22 mouse cellular contexts compared by ENCODE assay signal in genomic region chr16:97877502-97877901, GRCm38 (mm10). TPM values are rescaled to one million over a fixed set of nuclear protein-coding genes. Genes with fewer than 3 reads are reported as not detected.
A peak's percentile ranks its signal among the peaks of the same experiment; 100 is the strongest.
DNase-seq lines count a peak whose midpoint lies in the region; ATAC-seq and TF ChIP-seq lines count a peak whose summit lies in the region.
"Had no signal": no experiment of that assay in that cellular context is flagged by ENCODE, and none has a peak within 500 bp of the region (broad histone marks: within the 10 kb centered on the region; RNA-seq: fewer than 3 reads in every experiment).

No protein-coding gene starts in this region.

- 100% methylated on average over 3 of the region's 3 CpGs for WGBS in kidney, embryonic 14.5 days

- no peak overlapping the region for H3K4me2 ChIP-seq in CH12.LX (ENCODE audit: insufficient read depth, low read depth, poor library complexity, severe bottlenecking)
- H3K4me2 ChIP-seq in kidney, embryonic 14.5 days (replicated peaks; ENCODE audit: low read depth, low read length) = no peak overlapping the region

- H3K9ac ChIP-seq in CH12.LX (ENCODE audit: insufficient read depth, low read depth) = no peak overlapping the region
- no peak overlapping the region for H3K9ac ChIP-seq in kidney, embryonic 14.5 days (ENCODE audit: low read depth, low read length)

- dilution Hi-C loops in CH12.LX (cut with MboI; ENCODE audit: extremely low pct_ligation_motif_present, extremely low pct_unique_long_range_greater_than_20kb, low sequenced_read_pairs) = no loop called here

- peaks cover 0 to 12% of the 10 kb centered on the region in 2 experiments for H3K36me3 ChIP-seq in CH12.LX (replicated peaks in 1 of 2; ENCODE audit: control insufficient read depth in 1 of 2, insufficient read depth in 1 of 2, low read length in 1 of 2)
- peaks cover 2% of the 10 kb centered on the region; the same call in 1 of the 2 replicates for H3K36me3 ChIP-seq in kidney, embryonic 14.5 days (ENCODE audit: control insufficient read depth, insufficient read depth, low read length)

- peak overlapping the region; percentile 91 for H3K27ac ChIP-seq in gastrocnemius, adult 2 months
- no peak overlapping the region for H3K27ac ChIP-seq in CH12.LX (ENCODE audit: insufficient read depth, low read depth)
- no peak overlapping the region for H3K27ac ChIP-seq in kidney, embryonic 14.5 days (ENCODE audit: low read depth, low read length)

- no peaks in the 10 kb centered on the region for H3K27me3 ChIP-seq in CH12.LX (replicated peaks)
- no peaks in the 10 kb centered on the region for H3K27me3 ChIP-seq in kidney, embryonic 14.5 days (ENCODE audit: control insufficient read depth, insufficient read depth, low read length)
- H3K27me3 ChIP-seq: Patski had no signal

- peak; percentile 32 for ATAC-seq in CD4-positive, CD25-positive, alpha-beta regulatory T cell, adult 4 months
- peak; percentile 17 for ATAC-seq in inflammation-experienced regulatory T-cells, adult 6 months
- no peak for ATAC-seq in kidney, embryonic 14.5 days (ENCODE audit: low FRiP score, low TSS enrichment)
- ATAC-seq: activated CD4-positive, CD25-positive, alpha-beta regulatory T cell, adult 4 months; Patski had no signal

- peaks cover 4% of the 10 kb centered on the region for H3K9me3 ChIP-seq in CH12.LX (replicated peaks; ENCODE audit: low read length)
- no peaks in the 10 kb centered on the region for H3K9me3 ChIP-seq in kidney, embryonic 14.5 days (ENCODE audit: control insufficient read depth, low read length)
- H3K9me3 ChIP-seq: G1E had no signal

- DNase-seq in gastrocnemius, adult 2 months = no peak
- DNase-seq in gastrocnemius, postnatal 14 days = no peak
- no peak for DNase-seq in CH12.LX (ENCODE audit: extremely low read depth)
- no peak for DNase-seq in lung, postnatal 4 days
- no peak for DNase-seq in heart, postnatal 10 days
- DNase-seq: adrenal gland, adult 2 months; adrenal gland, adult 8-10 months; adrenal gland, postnatal 10 days; adrenal gland, postnatal 14 days; adrenal gland, postnatal 25 days; adrenal gland, postnatal 36 days; B cell, adult 2 months; cerebellum, adult 11 months; cerebellum, adult 11-12 months; cerebellum, adult 18-20 months; cerebellum, adult 2 months had no signal

- H3K4me3 ChIP-seq in gastrocnemius, adult 2 months = no peak overlapping the region
- no peak overlapping the region for H3K4me3 ChIP-seq in CH12.LX (replicated peaks in 1 of 3; ENCODE audit: low read depth in 2 of 3, low read length in 2 of 3, poor library complexity in 1 of 3)
- no peak overlapping the region for H3K4me3 ChIP-seq in kidney, embryonic 14.5 days (ENCODE audit: low read length)

- no peaks in the 10 kb centered on the region for H3K79me2 ChIP-seq in CH12.LX (replicated peaks; ENCODE audit: control insufficient read depth, extremely low read depth, insufficient read depth, poor library complexity, severe bottlenecking)

- intact Hi-C loops in gastrocnemius, adult 2 months (cut with DNase I) = no loop called here
- intact Hi-C loops in gastrocnemius, postnatal 14 days (cut with DNase I; ENCODE audit: low total_unique reads) = no loop called here
- intact Hi-C loops in heart, postnatal 10 days (cut with DNase I) = no loop called here

- in situ Hi-C loops in CH12.LX (cut with MboI; ENCODE audit: low pct_ligation_motif_present, low pct_unique_long_range_greater_than_20kb, low sequenced_read_pairs) = no loop called here

- no peak for TF ChIP-seq CTCF in gastrocnemius, adult 2 months (IDR thresholded peaks at IDR 0.05)
- no peak for TF ChIP-seq CTCF in CH12.LX (conservative IDR thresholded peaks at IDR 0.05 in 1 of 2, IDR thresholded peaks at IDR 0.05 in 1 of 2; ENCODE audit: low read depth in 2 of 2, low read length in 2 of 2)

- peak; percentile 92 for TF ChIP-seq EP300 in CH12.LX (IDR thresholded peaks at IDR 0.05; ENCODE audit: low read length)

- H3K4me1 ChIP-seq in CH12.LX (ENCODE audit: control insufficient read depth in 1 of 2, insufficient read depth in 2 of 2) = peaks cover 31 to 54% of the 10 kb centered on the region in 2 experiments
- H3K4me1 ChIP-seq in kidney, embryonic 14.5 days (ENCODE audit: control insufficient read depth, insufficient read depth, low read length) = no peaks in the 10 kb centered on the region

- TF ChIP-seq RAD21 in CH12.LX (IDR thresholded peaks at IDR 0.05; ENCODE audit: low read depth, low read length) = no peak

- no peak for TF ChIP-seq POLR2A in CH12.LX (IDR thresholded peaks at IDR 0.05; ENCODE audit: low read depth, low read length)

TF ChIP-seq in CH12.LX, 34 proteins besides CTCF, POLR2A, EP300 and RAD21:
- TF ChIP-seq JUND (conservative IDR thresholded peaks at IDR 0.05; ENCODE audit: low read depth, low read length) (peak; percentile 87), POLR2AphosphoS2 (IDR thresholded peaks at IDR 0.05; ENCODE audit: low read depth, low read length) (no peak), RCOR1 (conservative IDR thresholded peaks at IDR 0.05; ENCODE audit: low read depth, low read length) (peak; percentile 53; the same call in 1 of the 2 replicates), E2F4 (IDR thresholded peaks at IDR 0.05; ENCODE audit: insufficient replicate concordance, low read depth, low read length) (no peak), ZC3H11A (IDR thresholded peaks at IDR 0.05; ENCODE audit: low read depth, low read length) (no peak), CHD1 (IDR thresholded peaks at IDR 0.05; ENCODE audit: low read depth, low read length) (no peak), MAFK (IDR thresholded peaks at IDR 0.05; ENCODE audit: insufficient replicate concordance, low read length) (no peak), USF2 (conservative IDR thresholded peaks at IDR 0.05; ENCODE audit: low read depth, low read length) (no peak), BHLHE40 (IDR thresholded peaks at IDR 0.05; ENCODE audit: low read depth, low read length) (peak; percentile 52; the same call in 1 of the 2 replicates), MXI1 (IDR thresholded peaks at IDR 0.05; ENCODE audit: low read depth, low read length) (peak; percentile 51; the same call in 1 of the 2 replicates), GABPA (IDR thresholded peaks at IDR 0.05; ENCODE audit: insufficient replicate concordance, low read depth, low read length) (no peak), TCF12 (IDR thresholded peaks at IDR 0.05; ENCODE audit: low read depth, low read length) (no peak), MEF2A (IDR thresholded peaks at IDR 0.05; ENCODE audit: borderline replicate concordance, low read depth, low read length) (no peak), PAX5 (IDR thresholded peaks at IDR 0.05; ENCODE audit: low read length) (no peak), USF1 (IDR thresholded peaks at IDR 0.05; ENCODE audit: low read depth, low read length) (no peak), TBP (conservative IDR thresholded peaks at IDR 0.05; ENCODE audit: low read depth, low read length) (no peak), JUN (IDR thresholded peaks at IDR 0.05; ENCODE audit: insufficient read depth, low read depth, low read length) (peak; percentile 70; the same call in 1 of the 2 replicates), ETS1 (conservative IDR thresholded peaks at IDR 0.05; ENCODE audit: low read depth, low read length) (peak; percentile 10; the same call in 1 of the 2 replicates), CHD2 (IDR thresholded peaks at IDR 0.05; ENCODE audit: low read length) (no peak), ELF1 (IDR thresholded peaks at IDR 0.05; ENCODE audit: low read depth, low read length) (no peak), MAZ (IDR thresholded peaks at IDR 0.05; ENCODE audit: low read depth, low read length) (no peak), SIN3A (IDR thresholded peaks at IDR 0.05; ENCODE audit: low read length) (no peak), NRF1 (IDR thresholded peaks at IDR 0.05; ENCODE audit: low read depth, low read length) (no peak), ZKSCAN1 (IDR thresholded peaks at IDR 0.05; ENCODE audit: borderline replicate concordance, low read depth, low read length) (no peak), ZNF384 (IDR thresholded peaks at IDR 0.05; ENCODE audit: low read depth, low read length) (no peak), ZMIZ1 (IDR thresholded peaks at IDR 0.05; ENCODE audit: low read depth, low read length) (no peak), UBTF (IDR thresholded peaks at IDR 0.05; ENCODE audit: low read depth, low read length) (no peak), HCFC1 (IDR thresholded peaks at IDR 0.05; ENCODE audit: low read depth, low read length) (no peak), MAX (IDR thresholded peaks at IDR 0.05; ENCODE audit: low read length) (no peak), IRF4 (IDR thresholded peaks at IDR 0.05; ENCODE audit: low read depth, low read length) (peak; percentile 93), SMC3 (IDR thresholded peaks at IDR 0.05; ENCODE audit: low read depth, low read length) (no peak), MYC (IDR thresholded peaks at IDR 0.05; ENCODE audit: low read depth, low read length) (peak; percentile 41; the same call in 1 of the 2 replicates), KAT2A (IDR thresholded peaks at IDR 0.05; ENCODE audit: insufficient replicate concordance, low read length) (no peak), NELFE (IDR thresholded peaks at IDR 0.05; ENCODE audit: low read depth, low read length) (no peak)

RNA-seq across cellular contexts. Expression of gene Prdm15, which starts 25.9 kb away (rescaled TPM):
- 10 to 100 TPM in 1 of 2 experiments, 1 to 10 TPM in 1; 6.7 to 10.2 TPM for total RNA-seq in gastrocnemius, adult 2 months (2021)
- total RNA-seq in gastrocnemius, postnatal 14 days (2021) = 1 to 10 TPM; 3.7 to 5.9 TPM
- polyA plus RNA-seq in CD4-positive, CD25-positive, alpha-beta regulatory T cell, adult 4 months (2017; shearing (Covaris generic)) = 10 to 100 TPM; 14.7 to 17.3 TPM
- 7.9 and 9.1 TPM in 2 replicates for total RNA-seq in CH12.LX (2012; rRNA removed)
- total RNA-seq in CH12.LX (2014; rRNA removed) = 6.3 and 6.4 TPM in 2 replicates
- 6.8 and 7.3 TPM in 2 replicates for polyA plus RNA-seq in CH12.LX (2012; ENCODE audit: insufficient read length, low read depth)
- polyA plus RNA-seq in inflammation-experienced regulatory T-cells, adult 6 months (2017; shearing (Covaris generic)) = 10 to 100 TPM; 12.5 to 16.0 (median 14.0) TPM
- polyA plus RNA-seq in kidney, embryonic 14.5 days (2014; fragmentation: Nextera tagmentation; extraction: Ambion mirVana) = 7.8 and 14.4 TPM in 2 replicates
- 1 to 10 TPM; 6.7 to 6.8 TPM for total RNA-seq in heart, postnatal 10 days (2021)
